Mouse (Mus musculus): ENCODE results near the gene Dlst.

- TF ChIP-seq CTCF (IDR thresholded peaks at IDR 0.05; ENCODE audit: low read depth) = no peak
- no peak for TF ChIP-seq EP300 (IDR thresholded peaks at IDR 0.05; ENCODE audit: low read depth)
Observed at GRCm38 (mm10) chr12:85182898-85183297, 72.3 kb downstream of the Dlst start.
